Comparison of ENCODE assay signal across 28 mouse cellular contexts in genomic region chr1:178866757-178867156, GRCm38 (mm10).
DNase-seq lines count a peak whose midpoint lies in the region; ATAC-seq lines count a peak whose summit lies in the region.
"Had no signal": no experiment of that assay in that cellular context is flagged by ENCODE, and none has a peak within 500 bp of the region (broad histone marks: within the 10 kb centered on the region; RNA-seq: fewer than 3 reads in every experiment).

No protein-coding gene starts in this region.

- DNase-seq in 416B (ENCODE audit: low read depth): peak; percentile 71
- DNase-seq in c-Kit-positive CD71-negative TER-119-negative erythroid progenitor cells, embryonic 14.5 days (ENCODE audit: low read depth): peak; percentile 3
- DNase-seq in heart, adult 18-20 months: no peak
- DNase-seq: adrenal gland, adult 8-10 months; adrenal gland, postnatal 25 days; cerebellum, adult 11 months; cerebellum, adult 2 months; cerebellum, adult 9-11 months; cerebellum, postnatal 36 days; gastrocnemius, postnatal 10 days; gastrocnemius, postnatal 36 days; heart, adult 11 months; heart, postnatal 10 days; heart, postnatal 36 days had no signal

- H3K36me3 ChIP-seq in neural tube, embryonic 15.5 days: no peaks in the 10 kb centered on the region
- H3K36me3 ChIP-seq in intestine, embryonic 16.5 days (ENCODE audit: control insufficient read depth, insufficient read depth, low read length): no peaks in the 10 kb centered on the region
- H3K36me3 ChIP-seq: forebrain, embryonic 10.5 days; heart, embryonic 15.5 days had no signal

- H3K9me3 ChIP-seq in neural tube, embryonic 15.5 days (replicated peaks): no peaks in the 10 kb centered on the region
- no peaks in the 10 kb centered on the region for H3K9me3 ChIP-seq in intestine, embryonic 16.5 days (ENCODE audit: control insufficient read depth, low read length)
- H3K9me3 ChIP-seq: forebrain, embryonic 10.5 days; forebrain, embryonic 13.5 days; heart, embryonic 15.5 days had no signal

- H3K9ac ChIP-seq in neural tube, embryonic 15.5 days (replicated peaks): no peak overlapping the region
- no peak overlapping the region for H3K9ac ChIP-seq in intestine, embryonic 16.5 days (ENCODE audit: low read depth, low read length)
- H3K9ac ChIP-seq: forebrain, embryonic 13.5 days; heart, embryonic 12.5 days; heart, embryonic 15.5 days; hindbrain, embryonic 14.5 days had no signal

- H3K4me1 ChIP-seq in neural tube, embryonic 15.5 days: peaks cover 30% of the 10 kb centered on the region
- peaks cover 7% of the 10 kb centered on the region; the same call in 1 of the 2 replicates for H3K4me1 ChIP-seq in intestine, embryonic 16.5 days (ENCODE audit: control insufficient read depth, insufficient read depth, low read length)

- peak; percentile 74 to 78 for ATAC-seq in hematopoietic stem cell, adult 5-6 weeks (replicated peaks in 1 of 2; ENCODE audit: insufficient read depth in 1 of 2, low FRiP score in 2 of 2, low TSS enrichment in 1 of 2, low read depth in 1 of 2, poor library complexity in 2 of 2, severe bottlenecking in 2 of 2)
- no peak for ATAC-seq in neural tube, embryonic 15.5 days (ENCODE audit: low FRiP score)
- no peak for ATAC-seq in intestine, embryonic 16.5 days
- ATAC-seq: activated CD4-positive, CD25-positive, alpha-beta regulatory T cell, adult 4 months; CD4-positive, CD25-positive, alpha-beta regulatory T cell, adult 4 months; forebrain, embryonic 13.5 days; forebrain, embryonic 16.5 days; hindbrain, postnatal 0 days; inflammation-experienced regulatory T-cells, adult 6 months; intestine, postnatal 0 days had no signal

- no peak overlapping the region for H3K4me3 ChIP-seq in neural tube, embryonic 15.5 days (replicated peaks)
- no peak overlapping the region for H3K4me3 ChIP-seq in intestine, embryonic 16.5 days (ENCODE audit: low read length)
- H3K4me3 ChIP-seq: forebrain, embryonic 10.5 days; forebrain, embryonic 13.5 days; heart, embryonic 12.5 days; heart, embryonic 15.5 days had no signal

- H3K27ac ChIP-seq in neural tube, embryonic 15.5 days (replicated peaks): no peak overlapping the region
- H3K27ac ChIP-seq in intestine, embryonic 16.5 days (ENCODE audit: low read length): no peak overlapping the region
- H3K27ac ChIP-seq: forebrain, embryonic 10.5 days; forebrain, embryonic 13.5 days; heart, embryonic 15.5 days; hindbrain, embryonic 14.5 days; hindbrain, postnatal 0 days had no signal

- H3K27me3 ChIP-seq in neural tube, embryonic 15.5 days (replicated peaks): no peaks in the 10 kb centered on the region
- H3K27me3 ChIP-seq in intestine, embryonic 16.5 days (replicated peaks; ENCODE audit: control insufficient read depth, insufficient read depth, low read length): no peaks in the 10 kb centered on the region
- H3K27me3 ChIP-seq: heart, embryonic 12.5 days; heart, embryonic 15.5 days had no signal

- 85% methylated on average over 4 of the region's 4 CpGs for WGBS in neural tube, embryonic 15.5 days
- 85% methylated on average over 4 of the region's 4 CpGs for WGBS in intestine, embryonic 16.5 days

- H3K4me2 ChIP-seq in neural tube, embryonic 15.5 days: no peak overlapping the region
- no peak overlapping the region for H3K4me2 ChIP-seq in intestine, embryonic 16.5 days (ENCODE audit: low read depth, low read length)
- H3K4me2 ChIP-seq: forebrain, embryonic 13.5 days; heart, embryonic 12.5 days; heart, embryonic 15.5 days; hindbrain, embryonic 14.5 days had no signal

Comparison
In these comparisons a context has a peak if more than half of its experiments do, and no peak if none do; other contexts are left out.
1. DNase-seq: peak in 416B (single experiment) and c-Kit-positive CD71-negative TER-119-negative erythroid progenitor cells, embryonic 14.5 days (single experiment); none in heart, adult 18-20 months (0 of 2).
2. ATAC-seq: peak in hematopoietic stem cell, adult 5-6 weeks (2 of 2); none in neural tube, embryonic 15.5 days (single experiment) and intestine, embryonic 16.5 days (single experiment).